14 mouse cellular contexts compared by ENCODE assay signal in the genomic region with DNA sequence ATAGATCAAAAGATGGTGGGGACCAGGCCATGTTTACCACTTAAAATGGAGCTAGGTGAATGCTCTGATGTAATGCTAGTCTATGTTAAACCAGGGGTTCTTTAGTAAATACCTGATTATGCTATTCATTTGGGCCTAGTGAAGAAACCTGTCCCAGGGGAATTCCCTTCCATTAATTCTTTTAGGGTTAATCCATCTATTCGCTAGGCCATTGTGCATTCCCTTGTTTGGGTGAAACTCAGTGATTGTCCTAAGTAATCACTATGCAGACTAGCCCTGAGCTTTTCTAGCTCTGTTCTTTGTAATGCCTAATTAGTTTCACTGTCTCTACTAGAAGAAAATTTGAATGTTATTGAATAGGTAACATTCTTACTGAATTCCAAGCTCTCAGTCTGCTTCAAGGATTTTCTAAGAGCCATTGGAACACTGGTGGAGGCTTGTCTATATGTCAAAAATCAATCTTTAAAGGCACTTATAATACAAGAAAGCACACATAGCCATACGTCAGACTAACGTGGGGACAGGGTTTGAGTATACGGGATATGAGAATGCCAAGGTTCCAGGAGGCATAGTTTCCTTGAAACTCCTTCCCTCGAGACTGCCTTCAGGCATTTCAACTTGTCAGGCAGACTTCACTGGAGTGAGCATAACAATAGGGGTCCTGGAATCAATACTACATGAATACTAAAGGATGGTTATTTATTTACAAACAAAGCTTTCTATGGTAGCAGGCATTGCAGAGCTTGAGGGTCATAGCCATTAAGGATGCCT.
"Had no signal": no experiment of that assay in that cellular context is flagged by ENCODE, and none has a peak within 500 bp of the region (broad histone marks: within the 10 kb centered on the region; RNA-seq: fewer than 3 reads in every experiment).

No protein-coding gene starts in this region.

- ATAC-seq: liver, postnatal 0 days; midbrain, embryonic 13.5 days; midbrain, embryonic 15.5 days had no signal

- DNase-seq: liver, postnatal 0 days; lung, embryonic 14.5 days; lung, postnatal 10 days; lung, postnatal 4 days; right cerebral cortex, postnatal 14 days; thymus, adult 2 months; thymus, postnatal 25 days; thymus, postnatal 4 days had no signal

- H3K27ac ChIP-seq: midbrain, embryonic 10.5 days; midbrain, embryonic 13.5 days; midbrain, embryonic 15.5 days; neural tube, embryonic 12.5 days; stomach, embryonic 15.5 days; stomach, postnatal 0 days had no signal

- H3K27me3 ChIP-seq: midbrain, embryonic 13.5 days; midbrain, embryonic 15.5 days; neural tube, embryonic 12.5 days; stomach, embryonic 15.5 days had no signal

- H3K4me2 ChIP-seq: lung, embryonic 14.5 days; midbrain, embryonic 13.5 days; midbrain, embryonic 15.5 days; neural tube, embryonic 12.5 days; stomach, embryonic 15.5 days had no signal

- H3K9ac ChIP-seq: liver, postnatal 0 days; lung, embryonic 14.5 days; midbrain, embryonic 13.5 days; midbrain, embryonic 15.5 days; neural tube, embryonic 12.5 days; stomach, embryonic 15.5 days had no signal

- H3K4me3 ChIP-seq: midbrain, embryonic 10.5 days; midbrain, embryonic 13.5 days; midbrain, embryonic 15.5 days; neural tube, embryonic 12.5 days; stomach, embryonic 15.5 days had no signal

- H3K36me3 ChIP-seq: midbrain, embryonic 10.5 days; midbrain, embryonic 13.5 days; midbrain, embryonic 15.5 days; neural tube, embryonic 12.5 days; stomach, embryonic 15.5 days had no signal

- H3K4me1 ChIP-seq: midbrain, embryonic 10.5 days; midbrain, embryonic 13.5 days; midbrain, embryonic 15.5 days; neural tube, embryonic 12.5 days; stomach, embryonic 15.5 days had no signal

- H3K9me3 ChIP-seq: midbrain, embryonic 10.5 days; midbrain, embryonic 13.5 days; midbrain, embryonic 15.5 days; neural tube, embryonic 12.5 days; stomach, embryonic 15.5 days had no signal
